Mouse (Mus musculus) ovary, postnatal 14 days (tissue): ENCODE measurements around the gene Ssbp4.
"Not testable (repeated sequence)": the region's sequence is repeated elsewhere in the genome, so short reads cannot be mapped to it uniquely, and the experiment has no call there.

Experiments
- DNase-seq: peaks from one replicate; pipeline ENCODE4 v3.0.0; 2022; ENCODE audit warnings: low spot score

Gene Ssbp4

GRCm38 (mm10) chr8:70587955-70588354, 20.7 kb downstream of the Ssbp4 start:
- not testable (repeated sequence) for DNase-seq

DNA sequence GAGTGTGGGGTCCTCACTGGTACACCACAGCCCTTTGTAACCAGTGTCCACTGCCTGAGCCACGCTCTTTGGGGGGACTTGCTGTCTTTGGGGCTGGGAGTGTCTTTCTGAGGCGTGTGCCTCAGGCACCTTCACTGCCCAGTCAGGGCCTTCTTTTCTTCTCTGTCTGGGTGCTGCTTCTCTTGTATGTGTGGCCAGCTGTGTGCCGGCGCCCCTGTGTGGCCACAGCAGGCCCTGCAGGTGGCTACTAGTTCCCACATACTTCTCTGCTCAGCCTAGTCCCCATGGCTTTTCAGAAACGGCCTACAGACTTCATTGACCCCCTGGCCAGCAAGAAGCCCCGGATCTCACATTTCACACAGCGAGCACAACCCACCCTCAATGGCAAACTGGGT, 23.4 kb downstream of the Ssbp4 start:
- DNase-seq = no peak

- DNase-seq = no peak
These were observed 23.9 kb downstream of the Ssbp4 start for GRCm38 (mm10) chr8:70584606-70585257.

DNA sequence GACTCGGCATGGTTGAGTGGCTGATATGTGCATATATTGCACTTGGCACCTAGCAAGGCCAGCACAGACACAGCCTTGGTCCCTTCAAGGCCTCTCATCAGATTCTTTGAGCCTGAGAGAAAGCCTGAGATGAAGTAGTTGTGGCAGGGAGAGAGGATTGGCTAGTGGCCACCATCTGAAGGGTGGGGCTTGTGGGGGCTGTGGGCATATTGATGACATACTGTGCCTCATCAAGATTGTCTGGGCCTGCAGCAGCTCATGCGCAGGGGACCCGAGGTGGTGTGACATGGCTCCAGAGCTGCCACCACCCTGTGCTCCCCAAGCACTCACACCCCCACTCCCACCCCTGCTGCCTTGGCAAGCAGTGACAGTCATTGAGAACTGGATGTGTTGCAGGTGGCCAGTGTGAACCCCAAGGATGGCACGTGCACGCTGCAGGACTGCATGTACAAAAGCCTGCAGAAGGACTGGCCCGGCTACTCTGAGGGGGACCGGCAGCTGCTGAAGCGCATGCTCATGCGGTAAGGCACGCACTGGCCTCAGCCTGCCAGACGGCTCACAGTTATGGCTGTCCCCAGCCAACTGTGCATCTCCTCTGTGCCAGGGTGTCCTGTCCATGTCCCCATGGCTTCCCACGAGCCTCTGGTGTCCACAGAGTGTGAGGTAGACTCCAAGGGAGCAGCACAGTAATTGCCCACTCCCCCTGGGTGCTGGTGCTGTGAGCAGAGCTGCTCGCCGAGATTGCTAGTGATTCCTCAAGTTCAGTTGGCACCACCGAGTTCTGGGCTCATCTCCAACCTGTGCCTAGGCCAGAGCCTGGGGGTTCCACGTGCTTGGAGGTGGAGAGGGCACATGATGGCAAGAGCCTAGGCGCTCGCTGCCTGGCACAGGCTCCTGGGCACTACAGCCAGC, 24.9 kb downstream of the Ssbp4 start:
- DNase-seq = no peak

- DNase-seq = no peak
These were observed 31.5 kb downstream of the Ssbp4 start for GRCm38 (mm10) chr8:70577207-70577606.

GRCm38 (mm10) chr8:70574915-70575314, 33.8 kb downstream of the Ssbp4 start:
- DNase-seq = no peak

- DNase-seq = no peak
These were observed 34.4 kb downstream of the Ssbp4 start for GRCm38 (mm10) chr8:70574302-70574701.

DNA sequence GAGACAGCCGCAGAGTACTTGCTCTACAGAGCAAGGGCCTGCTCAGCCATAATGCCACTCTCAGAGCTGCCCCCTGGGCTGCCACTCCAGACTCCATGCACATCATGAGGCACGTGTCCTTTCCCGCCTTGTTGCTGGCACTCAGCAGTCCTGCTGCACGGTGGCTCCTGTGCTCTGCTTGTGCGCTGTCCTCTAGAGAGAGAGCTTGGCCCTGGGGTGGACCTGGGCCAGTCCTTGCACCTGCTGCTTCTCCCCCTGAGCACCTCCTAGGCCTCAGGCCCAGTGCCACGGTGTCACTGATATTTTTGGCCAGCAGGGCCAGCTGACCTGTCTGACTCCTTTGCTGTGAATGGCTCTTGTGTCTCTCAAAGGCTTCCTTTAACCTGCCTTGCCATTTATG, 37.7 kb downstream of the Ssbp4 start:
- no peak for DNase-seq

DNA sequence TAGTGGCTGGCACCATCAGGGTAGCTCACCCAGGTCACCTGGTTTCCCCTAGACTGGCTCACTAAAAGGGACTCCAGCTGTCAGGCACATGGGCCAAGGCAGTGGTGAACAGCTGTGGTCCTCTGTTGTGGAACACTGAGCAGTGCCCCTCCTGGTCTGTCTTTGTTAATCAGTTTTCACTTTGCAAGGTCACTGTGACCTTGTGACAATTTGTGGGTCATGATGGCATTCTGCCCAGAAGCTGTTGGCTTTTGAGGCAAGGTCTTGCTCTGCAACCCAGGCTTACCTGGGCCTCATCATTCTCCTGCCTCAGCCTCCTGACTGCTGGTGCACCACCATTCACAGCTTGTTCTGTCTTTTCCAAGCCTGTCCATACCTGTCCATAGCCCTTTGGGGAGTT, 38.3 kb downstream of the Ssbp4 start:
- DNase-seq = no peak

DNA sequence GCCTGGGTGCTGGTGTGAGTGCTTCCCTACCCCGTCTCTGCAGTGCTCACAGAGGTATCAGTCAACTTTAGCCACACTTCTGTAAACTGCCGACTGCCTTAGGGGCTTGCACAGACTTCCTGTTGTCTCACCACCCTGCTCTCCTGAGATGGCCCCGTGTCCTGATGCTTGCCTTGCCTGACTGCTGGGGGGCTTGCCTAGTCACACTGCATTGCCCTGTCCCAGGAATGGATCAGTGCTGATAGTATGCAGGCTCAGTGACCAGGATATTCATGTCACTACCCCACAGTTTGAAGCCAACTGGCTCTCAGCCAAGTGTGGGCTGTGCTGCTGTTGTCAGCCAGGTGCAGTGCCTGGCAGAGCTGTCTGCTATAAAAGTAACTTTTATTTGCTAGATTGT, 43.1 kb downstream of the Ssbp4 start:
- DNase-seq = no peak

DNA sequence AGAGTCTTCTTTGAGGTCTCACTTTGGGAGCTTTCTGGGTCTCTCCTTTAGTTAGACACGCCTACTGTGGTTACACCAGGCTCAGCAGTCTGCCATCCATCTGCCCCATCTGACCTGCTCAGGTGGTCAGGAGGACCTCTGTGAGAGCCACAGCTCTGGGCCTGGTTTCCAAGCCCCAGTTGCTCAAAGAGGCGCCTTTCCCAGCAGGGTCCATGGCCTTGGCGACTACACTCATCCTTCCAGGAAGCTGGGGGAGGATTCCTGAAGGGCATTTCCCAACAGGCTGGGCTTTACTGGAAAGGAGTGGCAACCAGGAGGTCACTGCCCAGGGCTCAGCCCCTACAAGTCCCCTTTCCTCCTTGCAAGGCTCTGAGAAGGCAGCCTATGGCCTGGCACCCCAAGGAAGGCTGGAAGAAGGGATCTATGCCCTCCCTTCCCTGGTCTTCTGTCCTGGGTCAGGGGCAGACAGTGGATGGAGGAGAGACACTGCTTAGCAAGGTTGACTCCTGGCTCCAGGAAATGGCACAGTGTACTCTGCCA, 43.9 kb downstream of the Ssbp4 start:
- DNase-seq = no peak

DNA sequence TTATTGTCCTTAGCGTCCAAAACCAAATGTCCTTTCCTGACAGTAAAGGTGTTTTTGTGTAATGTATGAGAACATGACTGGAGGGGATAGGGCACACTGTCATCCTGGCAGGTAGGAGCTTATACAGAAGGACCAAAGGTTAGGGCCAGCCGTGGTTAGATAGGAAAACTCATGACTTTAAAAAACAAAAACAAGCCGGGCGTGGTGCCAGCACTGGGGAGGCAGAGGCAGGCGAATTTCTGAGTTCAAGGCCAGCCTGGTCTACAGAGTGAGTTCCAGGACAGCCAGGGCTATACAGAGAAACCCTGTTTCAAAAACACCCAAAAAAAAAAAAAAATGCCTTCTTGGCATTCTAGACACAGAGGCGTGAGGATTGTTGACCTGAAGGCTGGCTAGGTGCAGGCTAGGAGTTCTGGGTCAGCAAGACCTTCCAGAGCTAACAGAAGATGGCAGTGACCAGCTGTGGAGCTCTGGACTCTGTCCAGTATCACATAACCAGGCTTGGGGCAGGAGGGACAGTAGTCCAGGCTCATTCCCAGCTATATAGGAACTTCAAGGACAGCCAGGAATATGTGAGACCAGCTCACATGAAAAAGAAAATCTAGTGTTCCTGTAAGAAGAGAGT, 44.8 kb downstream of the Ssbp4 start:
- no peak for DNase-seq

GRCm38 (mm10) chr8:70562802-70563201, 45.9 kb downstream of the Ssbp4 start:
- DNase-seq = no peak

DNA sequence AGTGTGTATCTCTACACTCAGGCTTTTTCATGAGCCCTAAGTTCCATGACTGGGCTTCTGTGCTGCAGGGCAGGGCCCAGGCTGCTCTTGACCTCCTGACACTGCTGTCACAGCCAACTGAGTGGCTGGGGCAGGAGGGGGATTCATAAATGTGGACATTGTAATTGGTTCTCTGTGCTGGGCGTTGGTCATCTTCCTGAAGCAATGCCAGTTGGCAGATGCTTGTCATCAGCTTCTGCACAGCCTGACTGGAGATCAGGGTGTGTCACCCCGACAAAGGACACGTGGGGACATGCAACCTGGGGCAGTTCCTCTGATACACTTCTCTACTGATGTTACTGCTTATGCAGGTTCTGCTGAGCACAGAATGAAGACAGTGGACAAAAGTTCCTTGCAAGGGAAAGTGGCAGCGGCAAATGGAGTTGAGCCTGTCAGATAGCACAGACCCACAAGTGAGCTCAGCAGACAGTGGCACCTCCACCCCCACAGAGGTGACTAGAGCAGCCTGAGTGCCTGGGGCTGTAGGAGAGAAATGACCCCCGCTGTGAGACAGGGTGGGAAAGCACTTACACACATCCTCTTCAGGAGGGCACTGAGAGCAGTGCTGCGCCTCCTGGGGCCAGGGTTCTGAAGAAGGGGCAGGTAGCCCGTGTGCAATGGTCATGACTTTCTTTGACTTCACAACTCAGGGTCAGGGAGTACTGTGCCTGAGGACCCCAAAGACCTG, 46.7 kb downstream of the Ssbp4 start:
- no peak for DNase-seq

DNA sequence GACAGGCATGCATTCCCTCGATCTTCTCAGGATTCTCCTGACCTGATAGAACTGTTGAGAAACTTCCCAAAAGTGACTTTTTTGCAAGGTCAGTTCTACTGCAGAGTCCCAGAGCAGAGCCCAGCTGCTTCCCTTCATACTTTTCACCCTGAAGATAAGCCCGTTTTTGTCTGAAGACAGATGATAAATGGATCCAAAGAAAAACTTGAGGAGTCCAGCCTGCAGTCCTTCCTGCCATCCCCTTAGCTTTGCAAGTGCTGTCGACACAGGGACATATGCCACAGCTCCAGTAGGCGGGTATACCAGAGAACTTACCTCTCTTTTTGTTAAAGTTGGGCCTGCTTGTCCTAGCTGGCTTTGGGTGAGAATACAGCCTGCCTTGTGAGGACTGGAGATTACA, 47.3 kb downstream of the Ssbp4 start:
- no peak for DNase-seq

GRCm38 (mm10) chr8:70560564-70560963, 48.1 kb downstream of the Ssbp4 start:
- no peak for DNase-seq

- DNase-seq = peak; percentile 53
These were observed 48.6 kb downstream of the Ssbp4 start for GRCm38 (mm10) chr8:70560096-70560495.

- DNase-seq = no peak
These were observed 49.7 kb downstream of the Ssbp4 start for GRCm38 (mm10) chr8:70558983-70559382.

- DNase-seq = no peak
These were observed 50.3 kb downstream of the Ssbp4 start for GRCm38 (mm10) chr8:70558334-70558733.

DNA sequence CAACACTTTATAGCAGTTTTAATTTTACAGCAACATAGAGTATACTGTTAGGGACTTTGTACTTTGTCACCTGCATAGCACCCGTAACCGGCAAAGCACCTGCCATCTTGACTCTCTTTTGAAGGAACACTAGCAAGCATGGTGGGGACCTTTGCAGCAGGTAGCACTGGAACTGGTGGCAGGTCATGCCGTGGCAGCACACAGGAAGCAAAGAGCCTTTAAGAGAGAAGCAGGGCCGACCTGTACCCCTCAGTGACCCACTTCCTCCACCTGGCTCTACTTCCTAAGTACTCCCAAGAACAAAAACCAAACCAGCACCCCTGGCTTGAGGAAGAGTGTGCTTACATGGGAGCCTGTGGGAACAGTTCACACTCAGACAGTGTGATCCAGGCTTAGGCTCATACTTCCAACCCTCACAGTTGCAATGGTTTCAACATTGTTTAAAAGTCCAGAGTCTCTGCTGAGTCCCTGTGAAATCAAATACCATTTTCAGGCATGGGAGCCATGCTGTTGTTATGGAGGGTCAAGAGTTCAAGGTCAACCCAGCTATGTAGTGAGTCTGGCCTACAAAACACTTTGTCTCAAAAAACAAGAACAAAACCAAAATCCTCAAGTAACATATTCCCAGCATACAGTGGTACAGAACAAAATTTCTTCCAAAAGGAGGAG, 53.5 kb downstream of the Ssbp4 start:
- DNase-seq = no peak

- DNase-seq = no peak
These were observed 54.9 kb downstream of the Ssbp4 start for GRCm38 (mm10) chr8:70553740-70554139.

DNA sequence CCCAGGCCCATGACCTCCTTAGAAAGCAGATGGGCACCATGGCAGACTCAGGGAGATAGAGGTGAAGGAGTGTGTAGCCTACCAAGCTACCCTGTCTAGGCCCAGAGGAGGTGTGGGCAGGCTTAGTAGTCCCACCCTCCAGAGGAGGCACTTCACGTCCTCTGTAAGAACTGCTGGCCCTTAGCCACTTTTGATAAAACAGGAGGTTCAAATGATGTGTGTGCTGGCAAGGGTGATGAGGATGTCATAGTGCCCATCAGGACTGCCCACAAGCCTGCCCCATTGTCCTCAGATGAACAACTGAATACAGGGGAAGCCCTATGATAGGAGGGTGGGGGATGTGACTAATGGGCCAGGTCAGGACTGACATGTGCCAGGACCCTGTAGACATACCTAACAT, 55.8 kb downstream of the Ssbp4 start:
- DNase-seq = no peak
